Mouse (Mus musculus) E14TG2a.4 (cell line): ENCODE results near the gene Tbxa2r.
A peak's percentile ranks its signal among the peaks of the same experiment; 100 is the strongest.

Experiments
- H3K27me3 ChIP-seq: 2 replicates; pipeline ENCODE4 v1.6.1; 2014; ENCODE audit warnings: low read length, control low read depth; ENCODE audit not compliant: insufficient read depth
- H3K36me3 ChIP-seq: 2 replicates; pipeline ENCODE4 v1.6.1; 2014; ENCODE audit warnings: low read length, control low read depth; ENCODE audit not compliant: insufficient read depth
- H3K4me1 ChIP-seq: replicated peaks from 2 replicates; pipeline ENCODE4 v1.6.1; 2014; ENCODE audit warnings: low read depth, low read length, control low read depth
- H3K4me3 ChIP-seq: replicated peaks from 2 replicates; pipeline ENCODE4 v1.5.1; 2014; ENCODE audit warnings: mild to moderate bottlenecking, low read length
- H3K9me3 ChIP-seq: 2 replicates; pipeline ENCODE4 v1.6.1; 2014; ENCODE audit warnings: low read length, control low read depth
- CTCF ChIP-seq: conservative IDR thresholded peaks from 2 replicates; pipeline ENCODE4 v1.5.1; 2014; ENCODE audit warnings: low read length
- NANOG ChIP-seq: IDR thresholded peaks from 2 replicates; pipeline ENCODE4 v1.6.1; 2014; ENCODE audit warnings: borderline replicate concordance, low read length, mixed read lengths
- POU5F1 ChIP-seq: IDR thresholded peaks from 2 replicates; pipeline ENCODE4 v1.6.1; 2014; ENCODE audit warnings: low read length, borderline replicate concordance

The Tbxa2r gene

GRCm38 (mm10) chr10:81344421-81345161 is 16.1 kb downstream of the Tbxa2r start:
- Histone ChIP-seq H3K36me3 (peaks cover 29% of the 10 kb centered on the region), H3K4me3 (no peak overlapping the region), H3K9me3 (no peaks in the 10 kb centered on the region), H3K27me3 (peaks cover 37% of the 10 kb centered on the region), H3K4me1 (peaks cover 86% of the 10 kb centered on the region)
- TF ChIP-seq NANOG: no peak
- TF ChIP-seq POU5F1: no peak
- TF ChIP-seq CTCF: no peak

GRCm38 (mm10) chr10:81345162-81345534 is 16.6 kb downstream of the Tbxa2r start:
- TF ChIP-seq NANOG: no peak
- no peak for TF ChIP-seq CTCF
- TF ChIP-seq POU5F1: no peak
- H3K9me3 ChIP-seq: no peaks in the 10 kb centered on the region
- peaks cover 84% of the 10 kb centered on the region for H3K4me1 ChIP-seq
- H3K4me3 ChIP-seq: no peak overlapping the region
- peaks cover 37% of the 10 kb centered on the region for H3K27me3 ChIP-seq
- H3K36me3 ChIP-seq: peaks cover 29% of the 10 kb centered on the region

GRCm38 (mm10) chr10:81346453-81347067 is 18.0 kb downstream of the Tbxa2r start:
- Histone ChIP-seq H3K27me3 (peaks cover 37% of the 10 kb centered on the region), H3K4me3 (peak overlapping the region; percentile 76), H3K36me3 (peaks cover 29% of the 10 kb centered on the region), H3K9me3 (no peaks in the 10 kb centered on the region), H3K4me1 (peaks cover 78% of the 10 kb centered on the region)
- TF ChIP-seq NANOG (no peak), CTCF (no peak), POU5F1 (no peak)

GRCm38 (mm10) chr10:81349146-81349545 is 20.6 kb downstream of the Tbxa2r start:
- Histone ChIP-seq H3K27me3 (peaks cover 14% of the 10 kb centered on the region), H3K4me1 (peaks cover 85% of the 10 kb centered on the region), H3K4me3 (peak overlapping the region; percentile 97), H3K36me3 (peaks cover 29% of the 10 kb centered on the region), H3K9me3 (no peaks in the 10 kb centered on the region)
- TF ChIP-seq CTCF (no peak; the same call in 1 of the 2 replicates), POU5F1 (no peak), NANOG (no peak)

- peaks cover 89% of the 10 kb centered on the region for H3K4me1 ChIP-seq
- peaks cover 7% of the 10 kb centered on the region for H3K27me3 ChIP-seq
- H3K4me3 ChIP-seq: peak overlapping the region; percentile 97
- peaks cover 29% of the 10 kb centered on the region for H3K36me3 ChIP-seq
- TF ChIP-seq NANOG (no peak), POU5F1 (no peak), CTCF (no peak)
- no peaks in the 10 kb centered on the region for H3K9me3 ChIP-seq
These were observed 21.4 kb downstream of the Tbxa2r start for GRCm38 (mm10) chr10:81349961-81350350.

GRCm38 (mm10) chr10:81350351-81351063 is 22.0 kb downstream of the Tbxa2r start, which contains the start of gene Hmg20b:
Gene Hmg20b (minus strand): TSS chr10:81350480.
- TF ChIP-seq NANOG: no peak
- no peak for TF ChIP-seq POU5F1
- peak; percentile 90 for TF ChIP-seq CTCF
- peak within 1 kb of the TSS; percentile 97 for H3K4me3 ChIP-seq
- peaks cover 24% of the 10 kb centered on the region for H3K36me3 ChIP-seq
- no peaks in the 10 kb centered on the region for H3K9me3 ChIP-seq
- peaks cover 3% of the 10 kb centered on the region for H3K27me3 ChIP-seq
- H3K4me1 ChIP-seq: peaks cover 88% of the 10 kb centered on the region

- H3K4me1 ChIP-seq: peaks cover 90% of the 10 kb centered on the region
- H3K9me3 ChIP-seq: no peaks in the 10 kb centered on the region
- H3K27me3 ChIP-seq: no peaks in the 10 kb centered on the region
- TF ChIP-seq POU5F1 (no peak), NANOG (no peak), CTCF (no peak)
- H3K4me3 ChIP-seq: peak overlapping the region; percentile 97
- peaks cover 18% of the 10 kb centered on the region for H3K36me3 ChIP-seq
These were observed 23.3 kb downstream of the Tbxa2r start for GRCm38 (mm10) chr10:81351678-81352291.

GRCm38 (mm10) chr10:81354738-81355477 is 26.4 kb downstream of the Tbxa2r start:
- Histone ChIP-seq H3K4me3 (peak overlapping the region; percentile 50), H3K27me3 (no peaks in the 10 kb centered on the region), H3K4me1 (peaks cover 85% of the 10 kb centered on the region), H3K9me3 (no peaks in the 10 kb centered on the region), H3K36me3 (peaks cover 15% of the 10 kb centered on the region)
- TF ChIP-seq CTCF: no peak
- TF ChIP-seq POU5F1: no peak
- TF ChIP-seq NANOG: no peak
